Mouse (Mus musculus): ENCODE data around the gene Gfi1.

Gfi1 gene

GRCm38 (mm10) chr5:107722661-107723532 lies 2.9 kb downstream of the Gfi1 start:
- DNase-seq (ENCODE audit: low spot score) = no peak

GRCm38 (mm10) chr5:107721638-107722011 lies 4.2 kb downstream of the Gfi1 start:
- DNase-seq (ENCODE audit: low spot score) = no peak

- no peak for DNase-seq (ENCODE audit: low spot score)
These were observed 4.7 kb downstream of the Gfi1 start for GRCm38 (mm10) chr5:107720991-107721637.

- DNase-seq (ENCODE audit: low spot score) = no peak
These were observed 5.3 kb downstream of the Gfi1 start for GRCm38 (mm10) chr5:107720511-107720910.

- DNase-seq (ENCODE audit: low spot score) = no peak
These were observed 6.0 kb downstream of the Gfi1 start for GRCm38 (mm10) chr5:107719786-107720185.

- no peak for DNase-seq (ENCODE audit: low spot score)
These were observed 6.6 kb downstream of the Gfi1 start for GRCm38 (mm10) chr5:107719209-107719608.

- DNase-seq (ENCODE audit: low spot score) = no peak
These were observed 7.9 kb downstream of the Gfi1 start for GRCm38 (mm10) chr5:107717871-107718361.

GRCm38 (mm10) chr5:107711689-107712088 lies 14.1 kb downstream of the Gfi1 start:
- no peak for DNase-seq (ENCODE audit: low spot score)

GRCm38 (mm10) chr5:107708124-107708797 lies 17.6 kb downstream of the Gfi1 start:
- DNase-seq (ENCODE audit: low spot score) = no peak

GRCm38 (mm10) chr5:107706262-107706661 lies 19.6 kb downstream of the Gfi1 start:
- no peak for DNase-seq (ENCODE audit: low spot score)

GRCm38 (mm10) chr5:107705756-107706155 lies 20.1 kb downstream of the Gfi1 start:
- no peak for DNase-seq (ENCODE audit: low spot score)

- no peak for DNase-seq (ENCODE audit: low spot score)
These were observed 22.6 kb downstream of the Gfi1 start for GRCm38 (mm10) chr5:107703207-107703763.

GRCm38 (mm10) chr5:107701658-107702057 lies 24.2 kb downstream of the Gfi1 start:
- DNase-seq (ENCODE audit: low spot score) = no peak

GRCm38 (mm10) chr5:107700873-107701272 lies 25.0 kb downstream of the Gfi1 start:
- DNase-seq (ENCODE audit: low spot score) = no peak

- no peak for DNase-seq (ENCODE audit: low spot score)
These were observed 26.9 kb downstream of the Gfi1 start for GRCm38 (mm10) chr5:107698888-107699287.

- DNase-seq (ENCODE audit: low spot score) = no peak
These were observed 30.8 kb downstream of the Gfi1 start for GRCm38 (mm10) chr5:107695019-107695418.

GRCm38 (mm10) chr5:107688499-107688866 lies 37.4 kb downstream of the Gfi1 start:
- peak; percentile 4 for DNase-seq (ENCODE audit: low spot score)

- DNase-seq (ENCODE audit: low spot score) = peak; percentile 64
These were observed 38.0 kb downstream of the Gfi1 start for GRCm38 (mm10) chr5:107687592-107688498.

GRCm38 (mm10) chr5:107687161-107687560 lies 38.7 kb downstream of the Gfi1 start:
- no peak for DNase-seq (ENCODE audit: low spot score)

- peak; percentile 3 for DNase-seq (ENCODE audit: low spot score)
These were observed 41.5 kb downstream of the Gfi1 start for GRCm38 (mm10) chr5:107684380-107684779.

GRCm38 (mm10) chr5:107681300-107681699 lies 44.5 kb downstream of the Gfi1 start:
- DNase-seq (ENCODE audit: low spot score) = no peak

Measured in c-Kit-positive CD71-positive TER-119-positive erythroid progenitor cells, embryonic 14.5 days (primary cell).